Mouse (Mus musculus) thymus, adult 2 months (tissue): Measurements from ENCODE around the gene Prodh2.

ENCODE experiments used
- CTCF ChIP-seq: fragments of 200-500 bp; IDR thresholded peaks from 2 replicates; pipeline ENCODE4 v1.5.1; 2012; ENCODE audit warnings: mild to moderate bottlenecking, control low read depth, low read length, moderate library complexity, borderline replicate concordance; ENCODE audit not compliant: control insufficient read depth, poor library complexity, insufficient read depth; ENCODE audit errors: extremely low read depth
- POLR2A ChIP-seq: fragments of 200-500 bp; IDR thresholded peaks from 2 replicates; pipeline ENCODE4 v1.6.1; 2012; ENCODE audit warnings: mild to moderate bottlenecking, low read length, control low read depth, moderate library complexity; ENCODE audit not compliant: control insufficient read depth, poor library complexity, insufficient read depth; ENCODE audit errors: extremely low read depth

DNA sequence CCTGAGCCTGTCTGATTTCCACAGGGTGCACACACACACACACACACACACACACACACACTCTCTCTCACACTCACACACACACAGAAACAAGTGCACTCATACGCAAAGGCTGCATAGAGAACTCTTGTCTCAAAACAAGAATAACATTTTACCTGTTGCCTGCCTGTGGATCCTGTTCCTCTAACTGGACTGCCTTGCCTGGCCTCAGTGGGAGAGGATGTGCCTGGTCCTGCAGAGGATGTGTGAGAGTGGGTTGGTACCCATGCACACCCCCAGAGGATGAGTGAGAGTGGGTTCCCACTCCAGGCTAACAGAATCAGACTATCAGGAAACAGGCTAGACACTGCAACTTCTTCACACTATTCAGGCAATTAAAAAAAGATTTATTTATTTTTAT is 57.2 kb downstream of the Prodh2 start:
- no peak for TF ChIP-seq POLR2A
- no peak for TF ChIP-seq CTCF
